Mouse (Mus musculus) spleen, adult 2 months (tissue): Measurements from ENCODE around the gene B4galt3.

Experiments
- CTCF ChIP-seq: fragments of 200-500 bp; IDR thresholded peaks from 2 replicates; pipeline ENCODE4 v1.5.1; 2011; ENCODE audit warnings: mild to moderate bottlenecking, inconsistent platforms; ENCODE audit not compliant: insufficient read depth, insufficient read length, insufficient replicate concordance; ENCODE audit errors: extremely low read depth
- POLR2A ChIP-seq: fragments of 200-500 bp; IDR thresholded peaks from 2 replicates; pipeline ENCODE4 v1.6.1; 2011; ENCODE audit warnings: low read depth, low read length, inconsistent platforms

DNA sequence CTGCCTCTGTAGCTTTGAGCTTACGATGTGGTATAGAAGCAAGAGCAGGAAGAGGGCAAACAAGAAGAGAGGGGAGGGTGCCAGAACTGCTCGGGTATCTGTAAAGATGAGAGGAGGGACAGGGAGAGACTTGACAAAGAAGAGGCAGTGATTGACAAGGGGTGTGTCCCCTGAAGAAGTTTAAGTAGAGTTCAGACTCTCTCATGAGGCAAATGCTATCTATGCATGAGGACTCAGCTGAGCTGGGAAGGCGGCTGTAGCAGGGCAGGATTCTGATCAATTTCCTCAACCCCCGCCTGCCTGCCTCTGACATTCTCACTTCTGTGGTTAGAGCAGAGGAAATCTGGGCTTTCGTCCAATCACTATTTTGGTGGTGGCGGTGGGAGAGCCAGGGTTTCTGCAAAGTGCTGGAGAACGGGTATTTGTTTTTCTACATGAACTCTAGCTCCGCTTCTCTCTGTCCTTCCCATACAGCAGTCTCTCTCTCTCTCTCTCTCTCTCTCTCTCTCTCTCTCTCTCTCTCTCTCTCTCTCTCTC, 7.5 kb upstream of the B4galt3 start:
- TF ChIP-seq CTCF (no peak), POLR2A (no peak)
